Comparison of ENCODE assay signal across 21 mouse cellular contexts in the genomic region with DNA sequence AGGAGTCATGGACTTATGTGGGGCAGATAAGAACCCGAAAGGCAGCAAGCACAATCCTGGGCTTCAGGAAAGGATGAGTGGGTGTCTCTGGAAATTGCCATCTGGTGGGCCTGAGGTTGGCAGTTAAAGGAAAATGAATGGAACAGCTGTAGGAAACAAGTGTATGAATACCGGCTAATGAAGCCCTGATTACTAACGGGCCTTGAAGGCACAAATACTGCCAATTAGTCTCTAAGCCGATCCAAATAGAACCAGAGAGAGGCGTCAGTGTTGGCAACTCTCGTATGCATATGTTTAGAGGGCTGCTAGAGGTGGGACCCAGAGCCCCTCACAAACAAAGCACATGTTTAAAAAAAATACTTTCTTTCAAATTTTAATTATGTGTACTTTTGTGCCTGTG. TPM values are rescaled to one million over a fixed set of nuclear protein-coding genes. Genes with fewer than 3 reads are reported as not detected.
A peak's percentile ranks its signal among the peaks of the same experiment; 100 is the strongest.
DNase-seq lines count a peak whose midpoint lies in the region; ATAC-seq and TF ChIP-seq lines count a peak whose summit lies in the region.
"Had no signal": no experiment of that assay in that cellular context is flagged by ENCODE, and none has a peak within 500 bp of the region (broad histone marks: within the 10 kb centered on the region; RNA-seq: fewer than 3 reads in every experiment).

No protein-coding gene starts in this region.

- peak; percentile 90 for ATAC-seq in forebrain, embryonic 15.5 days (replicated peaks)
- ATAC-seq: inflammation-experienced regulatory T-cells, adult 6 months had no signal

- H3K4me1 ChIP-seq in forebrain, embryonic 15.5 days: peaks cover 14% of the 10 kb centered on the region
- H3K4me1 ChIP-seq in olfactory bulb, adult 2 months (ENCODE audit: control insufficient read depth, insufficient read depth, low read length): peaks cover 19% of the 10 kb centered on the region
- H3K4me1 ChIP-seq: megakaryocyte, embryonic 14.5 days had no signal

- H3K4me2 ChIP-seq in forebrain, embryonic 15.5 days (replicated peaks): no peak overlapping the region
- H3K4me2 ChIP-seq: embryonic facial prominence, embryonic 13.5 days; liver, embryonic 11.5 days; neural tube, embryonic 12.5 days had no signal

- no peaks in the 10 kb centered on the region for H3K9me3 ChIP-seq in forebrain, embryonic 15.5 days
- H3K9me3 ChIP-seq: embryonic facial prominence, embryonic 13.5 days; limb, embryonic 10.5 days had no signal

- H3K4me3 ChIP-seq in forebrain, embryonic 15.5 days: no peak overlapping the region
- no peak overlapping the region for H3K4me3 ChIP-seq in olfactory bulb, adult 2 months (ENCODE audit: insufficient read depth, low read depth, low read length)
- H3K4me3 ChIP-seq in left cerebral cortex, adult 2 months: no peak overlapping the region
- H3K4me3 ChIP-seq: embryonic facial prominence, embryonic 13.5 days; limb, embryonic 10.5 days; megakaryocyte, embryonic 14.5 days; neural tube, embryonic 12.5 days had no signal

- no peaks in the 10 kb centered on the region for H3K36me3 ChIP-seq in forebrain, embryonic 15.5 days
- H3K36me3 ChIP-seq: neural tube, embryonic 12.5 days had no signal

- no peak overlapping the region for H3K9ac ChIP-seq in forebrain, embryonic 15.5 days (replicated peaks)
- H3K9ac ChIP-seq: embryonic facial prominence, embryonic 13.5 days; neural tube, embryonic 12.5 days had no signal

- DNase-seq in layer of hippocampus, adult 11-12 months (ENCODE audit: low spot score): peak; percentile 54
- no peak for DNase-seq in layer of hippocampus, postnatal 10 days (ENCODE audit: low spot score in 2 of 2)
- DNase-seq in brain, embryonic 14.5 days (ENCODE audit: low read depth): peak; percentile 94
- no peak for DNase-seq in testis, postnatal 14 days (ENCODE audit: low spot score)
- no peak for DNase-seq in left cerebral cortex, adult 2 months (ENCODE audit: extremely low spot score in 1 of 2, low spot score in 2 of 2)
- DNase-seq: B cell, adult 2 months; kidney, adult 8-10 months; kidney, postnatal 14 days; lung, adult 18-20 months; lung, postnatal 14 days; spleen, adult 18-20 months; thymus, postnatal 4 days had no signal

- intact Hi-C loops in left cerebral cortex, adult 2 months (cut with DNase I): no loop called here

- WGBS in forebrain, embryonic 15.5 days: 13% methylated on average over 6 of the region's 6 CpGs
- 24% methylated on average over 6 of the region's 6 CpGs for WGBS in olfactory bulb, adult 2 months

- no peaks in the 10 kb centered on the region for H3K27me3 ChIP-seq in forebrain, embryonic 15.5 days
- H3K27me3 ChIP-seq: embryonic facial prominence, embryonic 13.5 days; neural tube, embryonic 12.5 days had no signal

- no peak for TF ChIP-seq POLR2A in brain, embryonic 14.5 days (IDR thresholded peaks at IDR 0.05; ENCODE audit: borderline replicate concordance, extremely low read depth, insufficient read depth, insufficient read length, poor library complexity, severe bottlenecking)
- no peak for TF ChIP-seq POLR2A in olfactory bulb, adult 2 months (IDR thresholded peaks at IDR 0.05; ENCODE audit: insufficient read depth, low read depth, low read length)

- TF ChIP-seq CTCF in brain, embryonic 14.5 days (IDR thresholded peaks at IDR 0.05; ENCODE audit: borderline replicate concordance, extremely low read depth, insufficient read depth, insufficient read length): no peak
- no peak for TF ChIP-seq CTCF in olfactory bulb, adult 2 months (IDR thresholded peaks at IDR 0.05; ENCODE audit: insufficient read depth, low read depth, low read length)
- no peak; the same call in 1 of the 2 replicates for TF ChIP-seq CTCF in left cerebral cortex, adult 2 months (IDR thresholded peaks at IDR 0.05)

- H3K27ac ChIP-seq in forebrain, embryonic 15.5 days (replicated peaks): peak overlapping the region; percentile 79
- H3K27ac ChIP-seq in olfactory bulb, adult 2 months (ENCODE audit: insufficient read depth, low read depth, low read length): peak overlapping the region; percentile 61
- no peak overlapping the region for H3K27ac ChIP-seq in left cerebral cortex, adult 2 months
- H3K27ac ChIP-seq: embryonic facial prominence, embryonic 13.5 days; limb, embryonic 10.5 days; neural tube, embryonic 12.5 days had no signal

RNA-seq across cellular contexts. Expression of a gene that starts 7.4 kb away (rescaled TPM):
- 10 to 100 TPM in 1 of 2 experiments, 1 to 10 TPM in 1; 8.0 to 11.1 TPM for total RNA-seq in layer of hippocampus, postnatal 10 days (2021)
- 6.6 and 7.3 TPM in 2 replicates for polyA plus RNA-seq in brain, embryonic 14.5 days (2012; rRNA removed)
- 7.7 and 7.9 TPM in 2 replicates for polyA plus RNA-seq in forebrain, embryonic 15.5 days (2015; fragmentation: Nextera tagmentation; extraction: Ambion mirVana)
- not detected in 2 replicates for polyA plus RNA-seq in olfactory bulb, adult 2 months (2012; ENCODE audit: insufficient read depth, insufficient read length, low replicate concordance, missing spikeins)
- 10 to 100 TPM; 15.4 to 16.0 TPM for total RNA-seq in left cerebral cortex, adult 2 months (2021)

RNA-seq across cellular contexts. Expression of a gene that starts 10.9 kb away (rescaled TPM):
- total RNA-seq in layer of hippocampus, postnatal 10 days (2021): 10 to 100 TPM; 14.2 to 14.3 TPM
- 37.5 and 46.5 TPM in 2 replicates for polyA plus RNA-seq in brain, embryonic 14.5 days (2012; rRNA removed)
- 74.6 and 82.8 TPM in 2 replicates for polyA plus RNA-seq in forebrain, embryonic 15.5 days (2015; fragmentation: Nextera tagmentation; extraction: Ambion mirVana)
- polyA plus RNA-seq in olfactory bulb, adult 2 months (2012; ENCODE audit: insufficient read depth, insufficient read length, low replicate concordance, missing spikeins): not detected in 2 replicates
- 10 to 100 TPM; 15.3 to 16.9 TPM for total RNA-seq in left cerebral cortex, adult 2 months (2021)
- total RNA-seq: hematopoietic stem cell, adult 5-6 weeks had no signal

Comparison
In these comparisons a context has a peak if more than half of its experiments do, and no peak if none do; other contexts are left out.
1. DNase-seq: peak in layer of hippocampus, adult 11-12 months (single experiment) and brain, embryonic 14.5 days (single experiment); none in layer of hippocampus, postnatal 10 days (0 of 2), testis, postnatal 14 days (single experiment) and left cerebral cortex, adult 2 months (0 of 2).
2. RNA of a gene that starts 10.9 kb away (polyA plus RNA-seq): 74.6 to 82.8 TPM in forebrain, embryonic 15.5 days and 37.5 to 46.5 TPM in brain, embryonic 14.5 days; not detected in olfactory bulb, adult 2 months; every median in the first group is over 10 times any median in the second.